Mouse (Mus musculus) erythroblast, adult 5-6 weeks (primary cell): ENCODE results near the gene Wscd2. TPM values are rescaled to one million over a fixed set of nuclear protein-coding genes. Genes with fewer than 3 reads are reported as not detected.
"Not testable (repeated sequence)": the region's sequence is repeated elsewhere in the genome, so short reads cannot be mapped to it uniquely, and the experiment has no call there.

Experiments
- ATAC-seq: replicated peaks from 2 replicates; pipeline ENCODE4 v1.8.0; 2016; ENCODE audit warnings: moderate number of reproducible peaks, mild to moderate bottlenecking, moderate TSS enrichment, inconsistent platforms; ENCODE audit not compliant: poor library complexity, low FRiP score, severe bottlenecking
- total RNA-seq, 2 experiments: library from RNA; stranded (forward) in 1 of 2; stranded (reverse) in 1 of 2; fragments of 150-400 nt in 1 of 2; fragments of 200-764, 138-1000 nt in 1 of 2; gene quantifications; 2 replicates each; pipeline versions ENCODE4 v1.2.3 to v1.2.4; 2015 to 2017; ENCODE audit warnings: low replicate concordance in 2 of 2

Wscd2 gene
- total RNA-seq, 2 experiments from 2014 or later: 0.26 TPM; not detected in 1

DNA sequence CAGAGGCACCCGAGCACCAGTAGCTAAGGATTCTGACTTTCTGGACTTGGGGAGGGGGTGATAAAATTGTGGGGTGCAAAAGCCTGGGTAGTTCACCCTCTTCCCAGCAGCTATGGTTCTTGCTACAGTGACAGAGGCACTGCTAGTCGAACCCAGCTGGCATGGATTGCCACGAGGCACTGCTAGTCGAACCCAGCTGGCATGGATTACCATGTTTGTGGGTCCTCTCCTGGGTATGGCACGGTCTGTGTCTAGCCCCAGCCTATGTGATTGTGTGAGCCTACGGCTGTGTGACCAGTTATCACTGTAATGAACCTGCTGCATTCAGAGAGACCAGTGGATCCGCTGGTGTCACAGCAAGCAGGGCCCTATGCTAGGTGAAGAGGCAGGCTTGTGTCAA lies 87.4 kb downstream of the Wscd2 start:
- no peak for ATAC-seq

DNA sequence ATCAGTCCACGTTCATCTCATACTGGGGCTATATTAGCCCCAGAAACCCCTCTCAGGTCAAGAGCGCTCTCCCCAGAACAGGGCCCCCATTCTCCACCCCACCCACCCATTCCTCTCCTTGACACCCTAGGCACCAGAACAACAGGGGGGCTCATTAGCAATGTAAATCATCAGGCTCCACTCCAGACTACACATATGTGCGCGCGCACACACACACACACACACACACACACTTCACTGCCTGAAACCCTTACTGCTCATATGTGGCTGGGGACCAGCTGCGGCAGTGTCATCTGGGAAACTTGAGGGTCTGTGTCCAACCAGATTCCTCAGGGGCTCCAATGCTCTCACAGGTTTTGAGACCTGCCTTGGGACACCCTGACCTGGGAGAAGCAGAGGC lies 88.3 kb downstream of the Wscd2 start:
- no peak for ATAC-seq

DNA sequence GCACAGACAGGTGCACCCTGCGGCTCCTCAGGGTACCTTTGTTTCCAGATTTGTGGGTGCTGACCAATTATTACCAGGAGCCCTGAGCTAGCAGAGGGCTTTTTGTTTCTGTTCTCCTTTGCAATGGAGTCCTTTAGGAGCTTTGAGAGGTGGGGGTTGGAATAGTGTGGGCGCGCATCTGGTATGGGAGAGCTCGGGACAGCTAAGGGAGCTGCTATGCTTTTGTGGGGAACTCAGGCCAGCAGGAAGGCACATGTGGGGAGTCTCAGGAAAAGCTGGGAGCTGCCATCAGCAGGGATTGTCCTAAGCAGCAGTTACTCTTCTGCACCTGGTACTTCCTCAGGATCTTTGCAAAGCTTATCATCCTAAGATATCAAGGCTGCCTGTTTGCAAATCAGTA lies 89.0 kb downstream of the Wscd2 start:
- no peak for ATAC-seq

GRCm38 (mm10) chr5:113580248-113580647 lies 90.1 kb downstream of the Wscd2 start:
- ATAC-seq: peak; percentile 52

- no peak for ATAC-seq
Observed at GRCm38 (mm10) chr5:113580801-113581200, 90.7 kb downstream of the Wscd2 start.

DNA sequence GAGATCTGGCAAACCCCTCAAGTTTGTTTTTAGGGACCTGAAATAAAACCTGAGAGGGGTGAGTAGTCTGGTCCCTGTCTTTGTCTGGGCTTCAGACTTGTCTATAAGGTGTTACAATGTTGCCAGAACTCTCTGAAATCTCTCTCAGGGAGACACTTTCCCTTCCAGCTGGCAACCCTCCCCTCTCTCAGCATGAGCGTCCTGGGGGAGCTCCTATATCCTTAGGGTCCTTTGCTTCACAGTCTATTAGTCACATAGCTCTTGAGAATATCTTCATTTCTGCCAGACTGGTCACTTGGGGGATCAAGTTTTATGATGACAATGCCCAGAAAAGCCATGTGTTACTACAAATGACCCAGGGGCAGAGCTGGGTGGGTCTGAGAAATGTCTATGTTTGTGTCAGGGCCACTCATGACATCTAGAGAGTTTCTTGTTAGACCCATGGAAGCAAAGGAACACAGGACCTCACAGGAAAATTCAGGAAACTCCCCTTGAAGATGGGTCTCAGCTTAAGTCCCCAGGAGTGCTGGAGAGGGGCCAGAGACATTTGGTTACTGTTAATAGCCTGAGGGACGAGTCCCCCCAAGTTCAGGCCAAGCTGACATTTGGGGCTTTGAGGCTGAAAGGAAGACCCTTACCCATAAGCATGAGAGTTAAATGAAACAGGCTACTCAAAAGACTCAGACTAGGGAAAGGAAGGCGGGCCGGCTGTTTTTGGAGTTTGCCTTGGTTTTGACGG lies 93.5 kb downstream of the Wscd2 start:
- ATAC-seq: no peak

- ATAC-seq: no peak
Observed at GRCm38 (mm10) chr5:113584439-113584838, 94.3 kb downstream of the Wscd2 start.

- ATAC-seq: not testable (repeated sequence)
Observed at GRCm38 (mm10) chr5:113585619-113586457, 95.7 kb downstream of the Wscd2 start.

DNA sequence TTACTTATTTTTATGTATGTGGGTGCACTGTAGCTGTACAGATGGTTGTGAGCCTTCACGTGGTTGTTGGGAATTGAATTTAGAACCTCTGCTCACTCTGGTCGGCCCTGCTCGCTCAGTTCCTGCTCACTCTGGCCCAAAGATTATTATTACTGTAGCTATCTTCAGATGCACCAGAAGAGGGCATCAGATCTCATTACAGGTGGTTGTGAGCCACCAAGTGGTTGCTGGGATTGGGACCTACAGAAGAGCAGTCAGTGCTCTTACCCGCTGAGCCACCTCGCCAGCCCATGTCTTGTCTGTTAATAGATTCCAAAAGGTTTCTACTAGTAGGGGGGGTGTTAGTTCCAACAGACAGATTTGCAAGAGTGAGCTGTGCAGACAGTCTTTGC lies 96.3 kb downstream of the Wscd2 start:
- not testable (repeated sequence) for ATAC-seq

DNA sequence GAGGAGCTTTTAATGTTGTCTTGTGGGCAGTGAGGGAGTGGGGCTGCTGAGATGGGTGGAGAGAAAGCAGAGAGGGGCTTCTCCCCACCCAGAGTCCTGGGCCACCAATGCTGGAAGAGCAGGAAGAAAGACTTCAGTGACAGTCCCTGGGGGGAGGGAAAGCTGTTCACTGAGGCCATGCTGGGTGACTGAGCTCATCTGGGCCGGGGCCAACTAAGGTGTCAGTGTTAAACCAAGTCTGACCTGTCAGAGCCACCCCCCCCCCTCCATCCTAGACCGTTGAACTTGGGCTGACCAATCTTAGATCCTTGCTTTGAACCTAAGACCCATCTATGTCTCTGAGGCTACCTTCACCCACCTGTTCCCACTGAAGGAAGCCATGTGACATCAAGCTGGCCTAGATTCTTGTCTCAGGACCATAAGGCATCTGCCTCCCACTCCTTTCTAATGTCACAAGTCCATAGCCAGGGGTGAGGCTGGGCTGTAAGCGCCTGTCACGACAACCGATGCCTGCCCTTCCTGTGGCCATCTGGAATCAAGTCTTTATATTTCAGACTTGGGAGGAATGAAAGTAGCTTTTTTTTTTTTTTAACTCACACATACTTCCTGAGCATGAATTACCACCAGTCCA lies 100.0 kb downstream of the Wscd2 start:
- no peak for ATAC-seq

DNA sequence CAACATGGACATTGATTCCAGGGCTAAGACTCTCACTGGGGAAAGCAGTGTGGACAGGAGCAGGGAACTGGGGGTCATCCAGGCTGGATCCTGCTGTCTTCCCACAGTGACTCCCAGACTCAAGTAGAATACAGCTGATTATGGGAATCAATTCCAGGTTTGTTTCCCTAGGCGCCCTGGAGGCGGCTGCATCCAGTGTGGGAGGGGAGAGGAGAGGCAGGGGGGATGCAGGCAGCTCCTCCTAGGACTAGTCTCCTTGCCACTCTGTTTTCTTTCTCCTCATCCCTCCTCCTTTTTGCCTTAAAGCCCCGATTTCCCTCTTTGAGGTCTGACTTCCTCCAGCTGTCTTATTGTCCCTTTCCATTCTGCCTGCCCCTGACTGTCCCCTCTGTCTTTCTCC lies 101.0 kb downstream of the Wscd2 start:
- ATAC-seq: no peak

GRCm38 (mm10) chr5:113591751-113592230 lies 101.7 kb downstream of the Wscd2 start:
- ATAC-seq: no peak

DNA sequence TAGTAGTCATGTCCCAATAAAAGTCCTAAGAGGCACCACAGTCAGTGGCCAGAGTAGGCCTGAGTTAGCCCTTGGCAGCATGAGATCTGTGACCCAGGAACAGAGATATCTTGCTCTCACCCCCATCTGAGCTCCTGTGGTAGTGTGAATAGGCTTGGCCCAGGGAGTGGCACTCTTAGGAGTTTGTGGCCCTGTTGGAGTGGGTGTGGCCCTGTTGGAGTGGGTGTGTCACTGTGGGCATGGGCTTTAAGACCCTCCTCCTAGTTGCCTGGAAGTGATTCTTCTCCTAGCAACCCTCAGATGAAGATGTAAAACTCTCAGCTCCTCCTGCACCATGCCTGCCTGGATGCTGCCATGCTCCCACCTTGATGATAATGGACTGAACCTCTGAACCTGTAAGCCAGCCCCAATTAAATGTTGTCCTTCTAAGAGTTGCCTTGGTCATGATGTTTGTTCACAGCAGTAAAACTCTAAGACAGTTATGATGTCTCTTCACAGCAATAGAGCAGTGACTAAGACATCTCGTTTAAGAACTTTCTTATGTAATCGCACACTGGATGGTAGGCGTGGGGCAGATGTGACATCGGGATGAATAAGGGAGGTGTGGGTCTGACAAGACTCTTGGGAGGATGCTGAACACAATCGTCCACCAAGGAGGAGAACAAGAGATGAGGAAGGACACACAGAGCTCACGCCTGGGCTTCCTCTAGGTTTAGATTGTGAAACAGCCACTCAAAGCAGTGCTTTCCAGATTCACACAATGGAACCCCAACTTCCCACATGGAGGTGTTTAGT lies 104.0 kb downstream of the Wscd2 start:
- ATAC-seq: no peak

DNA sequence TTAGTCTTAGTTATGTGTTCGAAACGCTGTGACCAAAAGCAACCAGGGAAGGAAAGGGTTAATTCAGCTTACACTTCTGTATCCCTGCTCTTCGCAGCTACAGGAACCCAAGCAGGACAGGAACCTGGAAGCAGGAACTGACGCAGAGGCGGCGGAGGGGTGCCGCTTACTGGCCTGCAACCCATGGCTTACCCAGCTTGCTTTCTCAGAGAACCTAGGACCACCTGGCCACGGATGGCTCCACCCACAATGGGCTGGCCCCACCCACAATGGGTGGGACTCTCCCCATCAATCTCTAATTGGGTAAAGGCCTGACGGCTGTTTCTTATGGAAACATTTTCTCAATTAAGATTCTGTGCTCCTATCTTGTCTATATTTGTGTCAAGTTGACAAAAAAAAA lies 106.1 kb downstream of the Wscd2 start:
- ATAC-seq: no peak

DNA sequence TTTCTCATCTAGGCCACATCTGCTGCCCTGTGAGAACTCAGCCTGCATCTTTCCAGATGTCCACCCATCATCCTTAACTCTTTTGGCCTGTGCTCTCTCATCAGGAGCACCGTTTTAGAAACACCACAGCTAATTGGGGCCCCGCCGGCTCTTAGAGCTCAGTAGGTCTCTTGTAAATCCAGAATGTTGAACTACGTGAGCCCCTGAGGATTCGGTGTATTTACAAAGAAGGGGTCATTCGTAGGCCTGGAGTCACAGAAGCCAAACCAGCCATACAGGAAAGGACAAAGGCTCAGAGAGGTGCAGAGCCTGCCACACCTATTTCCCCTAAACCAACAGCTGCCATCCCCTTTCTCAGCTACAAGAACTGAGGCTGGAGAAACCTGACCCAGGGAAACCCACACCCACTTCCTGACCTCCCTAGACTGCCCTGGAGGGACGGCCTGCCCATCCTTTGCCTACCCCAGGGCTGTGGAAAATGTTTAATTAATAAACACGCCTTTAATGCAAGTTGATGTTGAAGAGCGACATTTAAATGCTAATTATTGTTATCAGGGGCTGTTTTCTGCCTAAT lies 106.7 kb downstream of the Wscd2 start:
- ATAC-seq: no peak

DNA sequence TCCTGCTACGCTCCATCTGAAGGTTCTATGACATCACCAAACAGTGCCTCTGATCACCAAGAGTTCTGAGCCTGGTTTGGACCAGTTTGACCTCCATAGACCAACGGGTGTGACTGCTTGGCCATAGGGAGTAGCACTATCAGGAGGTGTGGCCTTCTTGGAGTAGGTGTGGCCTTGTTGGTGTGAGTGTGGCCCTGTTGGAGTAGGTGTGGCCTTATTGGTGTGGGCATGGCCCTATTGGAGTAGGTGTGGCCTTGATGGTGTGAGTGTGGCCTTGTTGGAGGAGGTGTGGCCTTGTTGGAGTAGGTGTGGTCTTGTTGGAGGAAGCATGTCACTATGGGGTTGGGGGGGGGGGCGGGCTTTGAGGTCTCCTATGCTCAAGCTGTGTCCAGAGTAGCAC lies 110.0 kb downstream of the Wscd2 start:
- no peak for ATAC-seq

- no peak for ATAC-seq
Observed at GRCm38 (mm10) chr5:113600803-113601202, 110.7 kb downstream of the Wscd2 start.

DNA sequence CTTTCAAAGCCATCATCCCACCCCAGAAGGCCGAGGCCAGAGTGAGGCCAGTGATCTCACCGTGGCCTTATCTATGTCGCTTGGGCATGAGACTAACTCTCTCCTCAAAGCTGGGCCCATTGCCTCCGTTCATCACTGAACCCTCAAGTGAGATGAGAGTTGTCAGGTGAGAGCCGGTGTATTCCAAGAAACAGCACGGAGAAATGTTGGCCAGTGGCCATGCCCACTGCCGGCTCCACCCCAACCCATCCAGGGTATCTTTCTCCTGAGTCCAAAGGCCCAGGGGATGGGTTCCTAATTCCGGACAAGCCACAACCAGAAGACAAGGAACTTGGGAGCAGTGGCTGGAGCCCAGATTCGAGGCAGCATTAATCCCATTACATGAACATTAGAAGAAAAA lies 113.3 kb downstream of the Wscd2 start:
- ATAC-seq: no peak

- no peak for ATAC-seq
Observed at GRCm38 (mm10) chr5:113604758-113605157, 114.6 kb downstream of the Wscd2 start.

GRCm38 (mm10) chr5:113606121-113606520 lies 116.0 kb downstream of the Wscd2 start:
- no peak for ATAC-seq
